Mouse (Mus musculus): ENCODE measurements around the gene Hsd11b1. TPM values are rescaled to one million over a fixed set of nuclear protein-coding genes. Genes with fewer than 3 reads are reported as not detected.

The Hsd11b1 gene
- total RNA-seq, 2 experiments from 2014 or later: 47.4 to 53.4 TPM

Other genes starting within 250 kb of the Hsd11b1 start
- 10 to 100 TPM; 21.6 to 26.1 TPM for gene Syt14, start 228.3 kb downstream of the Hsd11b1 start, total RNA-seq (2021)
- gene Diexf, start 133.8 kb downstream of the Hsd11b1 start, total RNA-seq (2021): 10 to 100 TPM; 22.4 to 26.1 TPM
- 1 to 10 TPM in 1 of 2 experiments, under 1 TPM in 1; 0.49 to 1.1 TPM for gene Irf6, start 111.0 kb downstream of the Hsd11b1 start, total RNA-seq (2021)
- gene A130010J15Rik, start 96.0 kb downstream of the Hsd11b1 start, total RNA-seq (2021): 1 to 10 TPM; 4.3 to 4.6 TPM
- gene Traf3ip3, start 62.4 kb downstream of the Hsd11b1 start, total RNA-seq (2021): 1 to 10 TPM in 1 of 2 experiments, under 1 TPM in 1; 0.89 to 1.9 TPM
- under 1 TPM; 0.76 to 0.80 TPM for gene Lamb3, start 56.4 kb downstream of the Hsd11b1 start, total RNA-seq (2021)
- 10 to 100 TPM in 1 of 2 experiments, 1 to 10 TPM in 1; 9.3 to 11.2 TPM for gene G0s2, start 9.1 kb upstream of the Hsd11b1 start, total RNA-seq (2021)
- 10 to 100 TPM; 26.5 to 27.5 TPM for gene Camk1g, start 106.2 kb upstream of the Hsd11b1 start, total RNA-seq (2021)

All from layer of hippocampus, postnatal 25 days (tissue).